Comparison of ENCODE assay signal across 12 mouse cellular contexts in genomic region chr8:99421516-99421915, GRCm38 (mm10). TPM values are rescaled to one million over a fixed set of nuclear protein-coding genes. Genes with fewer than 3 reads are reported as not detected.
A peak's percentile ranks its signal among the peaks of the same experiment; 100 is the strongest.
DNase-seq lines count a peak whose midpoint lies in the region; ATAC-seq and TF ChIP-seq lines count a peak whose summit lies in the region.
"Had no signal": no experiment of that assay in that cellular context is flagged by ENCODE, and none has a peak within 500 bp of the region (broad histone marks: within the 10 kb centered on the region; RNA-seq: fewer than 3 reads in every experiment).

No protein-coding gene starts in this region.

- TF ChIP-seq POLR2A in heart, adult 2 months (IDR thresholded peaks at IDR 0.05; ENCODE audit: insufficient read depth, low read depth, low read length), result no peak
- no peak for TF ChIP-seq POLR2A in lung, adult 2 months (IDR thresholded peaks at IDR 0.05; ENCODE audit: borderline replicate concordance, extremely low read depth, low read depth, low read length)

- no peaks in the 10 kb centered on the region for H3K36me3 ChIP-seq in heart, adult 2 months (ENCODE audit: control insufficient read depth, insufficient read depth, low read length)
- no peaks in the 10 kb centered on the region for H3K36me3 ChIP-seq in lung, postnatal 0 days (ENCODE audit: insufficient read depth, low read length)
- no peaks in the 10 kb centered on the region for H3K36me3 ChIP-seq in forebrain, embryonic 14.5 days (ENCODE audit: control insufficient read depth, insufficient read depth, low read length)

- WGBS in heart, adult 2 months, result 32% methylated on average over 7 of the region's 7 CpGs
- 24% methylated on average over 7 of the region's 7 CpGs for WGBS in lung, postnatal 0 days
- WGBS in lung, adult 2 months, result 29% methylated on average over 7 of the region's 7 CpGs
- WGBS in forebrain, embryonic 14.5 days, result 7% methylated on average over 7 of the region's 7 CpGs

- H3K4me3 ChIP-seq in heart, adult 2 months, result no peak overlapping the region
- no peak overlapping the region for H3K4me3 ChIP-seq in lung, postnatal 0 days (ENCODE audit: low read depth, low read length)
- no peak overlapping the region for H3K4me3 ChIP-seq in lung, adult 2 months (replicated peaks; ENCODE audit: extremely low read depth, low read depth, low read length)
- 0 out of 2 replicates have a peak overlapping the region, but pooled peaks have one; percentile 5 for H3K4me3 ChIP-seq in forebrain, embryonic 14.5 days (ENCODE audit: low read depth, low read length)

- TF ChIP-seq CTCF in heart, adult 2 months (IDR thresholded peaks at IDR 0.05), result peak; percentile 40
- TF ChIP-seq CTCF in lung, postnatal 0 days (IDR thresholded peaks at IDR 0.05), result peak; percentile 29
- TF ChIP-seq CTCF in lung, adult 2 months (IDR thresholded peaks at IDR 0.05; ENCODE audit: insufficient read depth, low read length), result no peak

- no peaks in the 10 kb centered on the region for H3K4me1 ChIP-seq in heart, adult 2 months (ENCODE audit: control insufficient read depth, insufficient read depth, low read length)
- H3K4me1 ChIP-seq in lung, postnatal 0 days (ENCODE audit: insufficient read depth, low read depth, low read length), result no peaks in the 10 kb centered on the region
- no peaks in the 10 kb centered on the region for H3K4me1 ChIP-seq in lung, adult 2 months (ENCODE audit: control insufficient read depth, insufficient read depth, low read length)
- peaks cover 7% of the 10 kb centered on the region; the same call in 1 of the 2 replicates for H3K4me1 ChIP-seq in forebrain, embryonic 14.5 days (ENCODE audit: control insufficient read depth, insufficient read depth, low read length)

- no peaks in the 10 kb centered on the region for H3K79me2 ChIP-seq in heart, adult 2 months (replicated peaks; ENCODE audit: control insufficient read depth, insufficient read depth, low read length)

- intact Hi-C loops in heart, adult 2 months (cut with DNase I), result no loop called here
- intact Hi-C loops in heart, postnatal 14 days (cut with DNase I), result no loop called here

- H3K27ac ChIP-seq in heart, adult 2 months, result no peak overlapping the region
- H3K27ac ChIP-seq in lung, postnatal 0 days (ENCODE audit: low read length), result no peak overlapping the region
- no peak overlapping the region for H3K27ac ChIP-seq in forebrain, embryonic 14.5 days (ENCODE audit: low read depth, low read length)

- ATAC-seq in lung, postnatal 0 days, result no peak
- ATAC-seq in forebrain, embryonic 14.5 days, result no peak

- H3K27me3 ChIP-seq in heart, adult 2 months (ENCODE audit: control insufficient read depth, insufficient read depth, low read length), result no peaks in the 10 kb centered on the region
- H3K27me3 ChIP-seq in lung, postnatal 0 days (replicated peaks; ENCODE audit: insufficient read depth, low read length), result no peaks in the 10 kb centered on the region; the same call in 1 of the 2 replicates
- H3K27me3 ChIP-seq in forebrain, embryonic 14.5 days (replicated peaks; ENCODE audit: control insufficient read depth, insufficient read depth, low read length), result no peaks in the 10 kb centered on the region

- 0 out of 2 replicates have a peak overlapping the region, but pooled peaks have one; percentile 3 for H3K4me2 ChIP-seq in lung, postnatal 0 days (replicated peaks; ENCODE audit: low read depth, low read length)
- peak overlapping the region; percentile 41 for H3K4me2 ChIP-seq in forebrain, embryonic 14.5 days (ENCODE audit: low read length)

- H3K9ac ChIP-seq in heart, adult 2 months (ENCODE audit: low read depth, low read length), result no peak overlapping the region
- no peak overlapping the region for H3K9ac ChIP-seq in lung, postnatal 0 days (replicated peaks; ENCODE audit: low read depth)
- H3K9ac ChIP-seq in forebrain, embryonic 14.5 days (ENCODE audit: low read length), result peak overlapping the region; percentile 35; the same call in 1 of the 2 replicates

- no peak for DNase-seq in heart, adult 2 months
- DNase-seq in heart, postnatal 14 days, result no peak
- peak; percentile 26 for DNase-seq in lung, postnatal 0 days (ENCODE audit: low spot score)
- no peak for DNase-seq in lung, adult 2 months
- peak; percentile 84 for DNase-seq in forebrain, embryonic 14.5 days (ENCODE audit: low spot score)
- peak; percentile 32 for DNase-seq in retina, postnatal 1 day
- no peak for DNase-seq in urinary bladder, postnatal 36 days (ENCODE audit: low spot score in 2 of 2)
- no peak for DNase-seq in adrenal gland, postnatal 25 days
- DNase-seq: adrenal gland, postnatal 36 days; heart, postnatal 36 days; liver had no signal

- no peaks in the 10 kb centered on the region for H3K9me3 ChIP-seq in lung, postnatal 0 days (ENCODE audit: low read length)
- no peaks in the 10 kb centered on the region for H3K9me3 ChIP-seq in forebrain, embryonic 14.5 days (replicated peaks; ENCODE audit: control insufficient read depth, low read length)

- TF ChIP-seq EP300 in heart, adult 2 months (IDR thresholded peaks at IDR 0.05; ENCODE audit: insufficient read depth, low read depth, low read length), result no peak
- TF ChIP-seq EP300 in lung, postnatal 0 days (IDR thresholded peaks at IDR 0.05), result no peak

RNA-seq across cellular contexts. Expression of gene Cdh8, which starts 5.2 kb away (rescaled TPM):
- total RNA-seq in heart, adult 2 months (2021), result under 1 TPM; 0.34 to 0.42 TPM
- polyA plus RNA-seq in heart, adult 2 months (2012; rRNA removed), result 0.08 and 0.38 TPM in 2 replicates
- total RNA-seq in heart, postnatal 14 days (2021), result under 1 TPM; 0.32 to 0.33 TPM
- 0.37 TPM in 2 replicates for polyA plus RNA-seq in lung, postnatal 0 days (2015; fragmentation: Nextera tagmentation; extraction: Ambion mirVana)
- polyA plus RNA-seq in lung, adult 2 months (2012; rRNA removed), result not detected in 2 replicates
- polyA plus RNA-seq in forebrain, embryonic 14.5 days (2014; fragmentation: Nextera tagmentation; extraction: Ambion mirVana), result 26.6 and 44.3 TPM in 2 replicates
- total RNA-seq in adrenal gland, postnatal 25 days (2021), result not detected in 2 replicates
- total RNA-seq: adrenal gland, postnatal 36 days had no signal
- polyA plus RNA-seq: C2C12 had no signal

Comparison
In these comparisons a context has a peak if more than half of its experiments do, and no peak if none do; other contexts are left out.
1. DNase-seq: peak in lung, postnatal 0 days (single experiment), forebrain, embryonic 14.5 days (single experiment) and retina, postnatal 1 day (single experiment); none in heart, adult 2 months (0 of 2), heart, postnatal 14 days (0 of 2), lung, adult 2 months (single experiment), urinary bladder, postnatal 36 days (0 of 2) and adrenal gland, postnatal 25 days (single experiment).
2. RNA of gene Cdh8, which starts 5.2 kb away (polyA plus RNA-seq): 26.6 to 44.3 TPM in forebrain, embryonic 14.5 days; 0.37 TPM in lung, postnatal 0 days, 0.08 to 0.38 TPM in heart, adult 2 months and not detected in lung, adult 2 months; every median in the first group is over 10 times any median in the second.